Mouse (Mus musculus): ENCODE data around the gene Ripk4. TPM values are rescaled to one million over a fixed set of nuclear protein-coding genes. Genes with fewer than 3 reads are reported as not detected.

Ripk4 gene
- 0.10 and 0.13 TPM in 2 replicates for polyA plus RNA-seq (2015; fragmentation: Nextera tagmentation; extraction: Ambion mirVana)

DNA sequence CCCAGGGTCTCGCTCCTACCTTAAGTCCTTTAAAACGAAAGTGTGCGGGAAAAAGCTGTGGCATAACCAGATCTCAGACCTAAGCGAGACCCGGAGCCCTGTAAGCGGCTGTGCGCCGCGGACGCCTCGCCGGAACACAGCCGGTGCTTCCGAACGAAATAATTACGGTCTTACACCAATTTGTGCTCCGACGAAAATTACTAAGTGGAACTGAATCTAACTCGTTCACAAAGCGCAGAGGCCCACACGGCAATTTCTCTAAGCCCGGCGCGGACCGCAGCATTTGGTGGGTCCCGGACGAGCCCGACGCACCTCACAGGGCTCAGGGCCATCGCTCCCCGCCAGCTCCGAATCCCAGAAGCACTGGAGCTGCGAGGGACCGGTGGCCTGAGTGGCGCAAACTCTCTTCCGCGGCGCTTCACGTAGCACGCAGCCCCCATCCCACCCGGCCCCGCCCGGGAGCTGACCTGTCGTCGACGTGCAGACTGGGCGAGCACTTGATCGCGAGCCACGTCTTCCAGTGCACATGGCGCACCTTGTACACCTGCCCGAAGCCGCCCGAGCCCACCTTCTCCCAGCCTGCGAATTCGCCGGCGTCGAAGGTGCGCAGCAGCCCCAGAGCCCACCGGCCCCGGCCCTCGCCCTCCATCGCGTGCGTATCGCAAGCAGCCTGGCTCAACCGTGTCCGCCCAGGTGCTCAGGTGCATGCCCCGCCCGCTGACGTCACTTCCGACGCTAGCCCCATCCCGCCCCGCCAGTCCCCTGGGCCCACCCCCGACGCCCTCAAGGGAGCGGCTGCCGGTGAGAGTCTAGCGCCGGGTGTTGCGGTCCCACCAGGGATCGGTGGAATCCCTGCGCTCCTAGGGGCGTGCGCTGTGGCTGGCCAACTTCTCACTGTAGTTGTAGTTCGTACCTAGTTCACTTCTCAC lies at the start of gene Ripk4:
TSS of gene Ripk4 (minus strand) at position 727 of the 929 bp plus-strand sequence.

Other genes starting within 250 kb of the Ripk4 start
- gene Fam3b, start 249.0 kb downstream of the Ripk4 start, polyA plus RNA-seq (2015; fragmentation: Nextera tagmentation; extraction: Ambion mirVana) = 0.30 TPM in 1 of 2 replicates, not detected in the other
- gene Tmprss2, start 152.6 kb downstream of the Ripk4 start, polyA plus RNA-seq (2015; fragmentation: Nextera tagmentation; extraction: Ambion mirVana) = 0.04 TPM in 1 of 2 replicates, not detected in the other
- gene Prdm15, start 88.1 kb upstream of the Ripk4 start, polyA plus RNA-seq (2015; fragmentation: Nextera tagmentation; extraction: Ambion mirVana) = 3.3 and 4.5 TPM in 2 replicates
- 8.2 and 9.3 TPM in 2 replicates for gene C2cd2, start 198.8 kb upstream of the Ripk4 start, polyA plus RNA-seq (2015; fragmentation: Nextera tagmentation; extraction: Ambion mirVana)
- 2.6 and 3.2 TPM in 2 replicates for gene Zbtb21, start 198.8 kb upstream of the Ripk4 start, polyA plus RNA-seq (2015; fragmentation: Nextera tagmentation; extraction: Ambion mirVana)
- 27.0 and 27.5 TPM in 2 replicates for gene B230307C23Rik, start 233.5 kb upstream of the Ripk4 start, polyA plus RNA-seq (2015; fragmentation: Nextera tagmentation; extraction: Ambion mirVana)

All from spleen, postnatal 0 days (tissue).